16 mouse cellular contexts compared by ENCODE assay signal in genomic region chr19:14676929-14677328, GRCm38 (mm10).
"Had no signal": no experiment of that assay in that cellular context is flagged by ENCODE, and none has a peak within 500 bp of the region (broad histone marks: within the 10 kb centered on the region; RNA-seq: fewer than 3 reads in every experiment).

No protein-coding gene starts in this region.

- H3K4me1 ChIP-seq: intestine, embryonic 15.5 days; liver, embryonic 13.5 days; neural tube, embryonic 12.5 days; stomach, embryonic 15.5 days had no signal

- DNase-seq: kidney, adult 18-20 months; kidney, postnatal 10 days; liver, embryonic 13.5 days; liver, postnatal 0 days; lung, postnatal 36 days; retina, postnatal 1 day; right cerebral cortex, postnatal 4 days; spleen, adult 18-20 months; thymus, adult 2 months; thymus, postnatal 36 days had no signal

- H3K9ac ChIP-seq: intestine, embryonic 15.5 days; liver, embryonic 13.5 days; liver, postnatal 0 days; neural tube, embryonic 12.5 days; stomach, embryonic 15.5 days had no signal

- H3K4me3 ChIP-seq: intestine, embryonic 15.5 days; left cerebral cortex, adult 2 months; limb, embryonic 10.5 days; liver, embryonic 13.5 days; megakaryocyte, embryonic 14.5 days; neural tube, embryonic 12.5 days; stomach, embryonic 15.5 days had no signal

- H3K9me3 ChIP-seq: intestine, embryonic 15.5 days; limb, embryonic 10.5 days; liver, embryonic 13.5 days; megakaryocyte, embryonic 14.5 days; neural tube, embryonic 12.5 days; stomach, embryonic 15.5 days had no signal

- ATAC-seq: intestine, embryonic 15.5 days; liver, postnatal 0 days had no signal

- H3K27ac ChIP-seq: intestine, embryonic 15.5 days; left cerebral cortex, adult 2 months; limb, embryonic 10.5 days; liver, embryonic 13.5 days; neural tube, embryonic 12.5 days; stomach, embryonic 15.5 days had no signal

- H3K36me3 ChIP-seq: intestine, embryonic 15.5 days; limb, embryonic 10.5 days; liver, embryonic 13.5 days; neural tube, embryonic 12.5 days; stomach, embryonic 15.5 days had no signal

- H3K27me3 ChIP-seq: intestine, embryonic 15.5 days; liver, embryonic 13.5 days; neural tube, embryonic 12.5 days; stomach, embryonic 15.5 days had no signal
